Mouse (Mus musculus) embryonic facial prominence, embryonic 10.5 days (tissue): ENCODE measurements around the gene Krt82. TPM values are rescaled to one million over a fixed set of nuclear protein-coding genes. Genes with fewer than 3 reads are reported as not detected.
"Not testable (repeated sequence)": the region's sequence is repeated elsewhere in the genome, so short reads cannot be mapped to it uniquely, and the experiment has no call there.

Source experiments
- DNase-seq: peaks from one replicate; pipeline ENCODE4 v3.0.0-alpha.2; 2017; ENCODE audit warnings: low spot score
- H3K27ac ChIP-seq: fragments of 300-500 bp; sonication (generic); replicated peaks from 2 replicates; pipeline ENCODE4 v1.5.1; 2016; ENCODE audit warnings: mild to moderate bottlenecking
- H3K27me3 ChIP-seq: fragments of 300-500 bp; sonication (generic); replicated peaks from 2 replicates; pipeline ENCODE4 v1.6.1; 2016; ENCODE audit warnings: low read depth, mild to moderate bottlenecking; ENCODE audit not compliant: poor library complexity, severe bottlenecking
- H3K36me3 ChIP-seq: fragments of 300-500 bp; sonication (generic); replicated peaks from 2 replicates; pipeline ENCODE4 v1.6.1; 2016; ENCODE audit warnings: mild to moderate bottlenecking, moderate library complexity
- H3K4me1 ChIP-seq: fragments of 300-500 bp; sonication (generic); 2 replicates; pipeline ENCODE4 v1.6.1; 2016
- H3K4me3 ChIP-seq: fragments of 300-500 bp; sonication (generic); 2 replicates; pipeline ENCODE4 v1.5.1; 2016; ENCODE audit warnings: mild to moderate bottlenecking, moderate library complexity
- H3K9me3 ChIP-seq: fragments of 300-500 bp; sonication (generic); 2 replicates; pipeline ENCODE4 v1.6.1; 2016; ENCODE audit warnings: mild to moderate bottlenecking
- WGBS: fragments of 180-500 bp; shearing (Covaris S2); methylation state at CpG from one replicate; pipeline ENCODE4 v1.1.7; 2016; 5-methylcytosine and 5-hydroxymethylcytosine counted together
- polyA plus RNA-seq: library from polyadenylated mRNA; unstranded; fragments of >200 nt; fragmentation: Nextera tagmentation; extraction: Ambion mirVana; gene quantifications from 2 replicates; pipeline ENCODE4 v1.2.1, GENCODE M21; 2016

Gene Krt82
- polyA plus RNA-seq, 1 experiment from 2014 or later, result not detected

DNA sequence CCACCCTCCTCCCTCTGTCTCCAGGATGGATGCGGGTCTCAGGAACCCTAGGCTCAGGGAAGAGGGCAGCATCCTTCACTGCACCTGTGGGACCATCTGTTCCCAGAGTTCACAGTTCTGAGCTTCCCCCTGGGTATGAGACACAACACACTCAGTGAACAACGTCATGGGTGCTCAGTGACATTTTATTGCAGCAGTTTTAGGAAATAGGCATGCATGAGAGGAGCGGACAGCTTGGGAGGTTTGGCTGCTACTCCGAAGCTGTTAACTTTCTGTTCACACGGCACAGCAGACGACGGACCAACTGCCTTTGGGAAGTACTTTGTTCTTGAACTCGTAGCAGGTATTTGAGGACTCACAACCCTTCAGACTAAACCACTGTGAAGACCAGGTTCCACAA lies 1.7 kb upstream of the Krt82 start:
- Histone ChIP-seq H3K36me3 (no peaks in the 10 kb centered on the region), H3K4me1 (peaks cover 11% of the 10 kb centered on the region), H3K4me3 (no peak overlapping the region), H3K27me3 (peaks cover 52% of the 10 kb centered on the region), H3K27ac (no peak overlapping the region), H3K9me3 (no peaks in the 10 kb centered on the region)
- WGBS, result 84% methylated on average over 8 of the region's 8 CpGs
- DNase-seq, result no peak

DNA sequence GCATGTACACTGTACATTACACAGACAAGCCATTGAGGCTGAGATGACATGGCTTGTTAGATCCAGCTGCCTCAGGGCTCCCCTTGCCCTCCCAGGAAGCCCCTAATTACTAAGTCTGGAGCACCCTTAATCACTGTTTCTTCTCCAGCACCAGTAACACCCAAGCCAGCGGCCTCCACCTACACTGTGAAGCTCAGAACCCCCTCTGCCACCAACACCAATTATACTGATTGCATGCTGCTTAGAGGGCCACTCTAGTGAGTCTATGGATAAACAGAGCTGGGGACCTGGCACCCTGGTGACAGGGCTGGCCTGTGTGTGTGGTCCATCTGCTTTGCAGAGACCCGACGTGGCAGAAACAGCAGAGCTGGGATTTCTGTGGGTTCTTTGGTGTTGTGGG lies 6.0 kb downstream of the Krt82 start:
- Histone ChIP-seq H3K27ac (no peak overlapping the region), H3K27me3 (0 out of 2 replicates have a peak, but pooled peaks cover 3% of the 10 kb centered on the region), H3K9me3 (no peaks in the 10 kb centered on the region), H3K36me3 (no peaks in the 10 kb centered on the region), H3K4me1 (peaks cover 25% of the 10 kb centered on the region), H3K4me3 (no peak overlapping the region)
- no peak for DNase-seq
- WGBS, result 66% methylated on average over 3 of the region's 3 CpGs

DNA sequence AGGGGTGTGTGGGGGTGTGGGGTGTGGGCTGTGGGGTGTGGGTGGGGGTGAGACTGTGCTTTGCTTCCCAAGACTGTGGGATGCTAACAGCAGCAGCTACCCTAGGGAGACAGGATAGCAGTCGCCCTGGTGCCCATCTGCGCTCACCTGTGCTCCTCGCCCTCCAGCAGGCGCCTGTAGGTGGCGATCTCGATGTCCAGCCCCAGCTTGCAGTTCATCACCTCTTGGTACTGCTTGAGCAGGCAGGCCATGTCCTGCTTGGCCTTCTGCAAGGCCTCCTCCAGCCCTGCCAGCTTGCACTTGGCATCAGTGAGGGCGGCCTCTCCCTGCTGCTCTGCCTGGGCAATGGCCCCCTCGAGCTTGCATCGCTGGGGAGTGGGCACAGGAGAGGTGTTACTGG lies 7.9 kb downstream of the Krt82 start:
- no peaks in the 10 kb centered on the region for H3K9me3 ChIP-seq
- peak overlapping the region; percentile 26; the same call in 1 of the 2 replicates for H3K27ac ChIP-seq
- DNase-seq, result no peak
- 0 out of 2 replicates have a peak, but pooled peaks cover 3% of the 10 kb centered on the region for H3K27me3 ChIP-seq
- no peaks in the 10 kb centered on the region for H3K36me3 ChIP-seq
- 56% methylated on average over 9 of the region's 9 CpGs for WGBS
- H3K4me3 ChIP-seq, result no peak overlapping the region
- H3K4me1 ChIP-seq, result peaks cover 36% of the 10 kb centered on the region

DNA sequence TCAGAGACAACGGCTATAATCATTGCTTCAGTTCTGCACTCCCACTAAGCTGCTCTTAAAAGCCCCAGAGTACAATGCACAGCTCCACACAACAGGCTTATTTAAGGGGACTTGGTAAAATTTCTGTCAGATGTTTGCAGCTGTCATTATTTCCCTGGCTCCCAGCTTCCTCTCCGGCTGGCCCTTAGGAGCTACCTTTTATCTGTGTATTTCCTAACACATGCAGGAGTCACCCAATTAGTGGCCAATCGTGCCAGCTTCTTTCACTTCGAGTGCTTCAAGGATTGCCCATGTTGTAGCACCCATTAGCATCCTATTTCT lies 11.9 kb downstream of the Krt82 start:
- DNase-seq, result no peak
- peaks cover 42% of the 10 kb centered on the region for H3K4me1 ChIP-seq
- no peak overlapping the region for H3K4me3 ChIP-seq
- 0 out of 2 replicates have a peak, but pooled peaks cover 3% of the 10 kb centered on the region for H3K27me3 ChIP-seq
- no peaks in the 10 kb centered on the region for H3K9me3 ChIP-seq
- H3K36me3 ChIP-seq, result no peaks in the 10 kb centered on the region
- 76% methylated on average over 4 of the region's 4 CpGs for WGBS
- no peak overlapping the region for H3K27ac ChIP-seq

DNA sequence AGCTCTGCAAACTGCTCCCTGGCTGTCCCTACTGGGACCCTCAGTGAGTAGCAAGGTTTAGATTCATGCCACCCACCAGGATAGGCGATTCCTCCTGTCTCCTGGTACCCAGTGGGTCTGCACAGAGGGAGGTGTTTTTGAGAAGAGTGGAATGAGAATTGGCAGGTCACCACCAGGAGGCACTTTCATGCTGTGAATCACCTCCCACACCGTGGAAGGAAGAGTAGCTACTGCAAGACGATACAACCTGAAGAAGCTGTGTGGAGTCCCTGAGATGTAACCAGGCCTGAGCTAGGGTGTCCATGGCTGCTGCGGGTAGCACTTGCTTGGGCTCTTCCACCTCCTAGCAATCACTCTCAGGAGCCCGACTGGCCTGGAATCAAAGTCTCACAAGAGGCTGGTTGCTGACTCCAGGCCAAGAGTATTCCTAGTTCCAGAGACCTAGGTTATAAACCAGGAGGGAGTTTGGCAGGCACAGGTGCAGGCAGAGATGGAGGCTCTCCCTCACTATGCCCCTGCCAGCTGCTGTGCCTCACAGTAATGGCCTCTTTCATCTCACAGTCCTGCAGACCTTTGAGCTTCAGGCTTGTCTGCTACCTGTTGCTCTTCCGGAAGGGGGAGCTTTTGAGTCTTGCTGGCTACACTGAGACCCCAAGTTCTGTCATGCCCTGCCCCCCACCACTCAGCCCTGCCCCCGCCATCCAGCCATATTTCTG lies 12.4 kb downstream of the Krt82 start:
- Histone ChIP-seq H3K36me3 (no peaks in the 10 kb centered on the region), H3K4me3 (no peak overlapping the region), H3K27me3 (0 out of 2 replicates have a peak, but pooled peaks cover 3% of the 10 kb centered on the region), H3K9me3 (no peaks in the 10 kb centered on the region), H3K27ac (no peak overlapping the region), H3K4me1 (peaks cover 42% of the 10 kb centered on the region)
- 45% methylated on average over 7 of the region's 7 CpGs for WGBS
- DNase-seq, result no peak

DNA sequence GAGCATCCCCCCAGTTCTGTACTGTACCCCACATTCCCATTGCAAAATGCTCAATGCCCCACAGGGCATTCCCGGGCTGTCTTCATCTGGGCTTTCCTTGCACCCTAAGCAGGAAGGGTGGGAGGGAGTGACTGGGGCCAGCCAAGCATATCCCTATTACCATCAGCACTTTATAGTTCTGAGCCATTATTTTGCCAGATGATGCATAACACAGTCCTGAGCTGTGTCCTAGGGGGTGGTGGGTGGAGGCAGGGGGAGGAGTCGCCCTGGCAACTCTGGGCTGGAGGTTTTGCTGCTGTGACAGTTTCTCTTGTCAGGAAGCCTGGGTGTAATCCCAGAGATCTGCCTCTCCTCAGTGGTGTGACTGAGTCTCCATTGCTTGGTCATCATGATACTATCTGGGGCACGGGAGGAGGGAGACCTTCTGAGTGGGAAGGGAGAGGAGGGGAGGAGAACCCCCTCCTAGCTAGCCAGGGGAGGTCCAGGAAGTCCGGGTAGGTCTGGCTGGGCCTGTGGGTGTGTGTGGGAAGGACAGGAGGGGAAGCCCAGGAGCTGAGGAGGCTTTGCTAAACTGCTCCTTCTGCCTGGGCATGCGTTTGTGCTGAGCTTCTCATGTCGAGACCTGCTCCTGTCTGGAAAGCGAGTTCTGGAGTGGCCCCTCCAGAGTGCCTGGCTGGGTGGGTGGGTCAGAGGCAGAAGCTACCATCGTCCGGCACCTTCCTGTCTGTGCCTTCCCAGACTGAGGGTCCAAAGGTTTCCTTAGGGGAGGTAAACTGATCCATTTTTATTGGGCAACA lies 14.2 kb downstream of the Krt82 start:
- Histone ChIP-seq H3K9me3 (no peaks in the 10 kb centered on the region), H3K4me3 (no peak overlapping the region), H3K27ac (no peak overlapping the region; the same call in 1 of the 2 replicates), H3K27me3 (no peaks in the 10 kb centered on the region), H3K4me1 (peaks cover 28% of the 10 kb centered on the region), H3K36me3 (no peaks in the 10 kb centered on the region)
- no peak for DNase-seq
- WGBS, result 65% methylated on average over 9 of the region's 9 CpGs

DNA sequence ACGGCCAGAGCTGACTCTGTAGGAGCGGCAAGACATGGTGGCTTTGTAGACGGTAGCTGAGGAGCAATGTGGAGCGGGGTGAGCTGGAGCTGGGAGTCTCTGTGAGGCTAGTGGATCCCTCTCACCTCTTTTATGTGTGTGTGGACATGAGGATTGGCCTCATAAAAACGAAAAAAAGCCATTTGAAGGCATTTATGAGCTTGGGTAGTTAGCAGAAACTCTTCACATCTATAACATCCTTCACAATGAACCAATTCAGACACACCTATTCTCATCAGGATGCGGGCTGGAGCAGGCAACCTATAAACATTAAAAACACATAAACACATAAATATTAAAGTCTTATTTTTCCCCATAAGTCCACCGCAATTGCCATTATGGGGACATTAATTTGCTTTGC lies 17.7 kb downstream of the Krt82 start, which contains the start of gene Krt84:
TSS of gene Krt84 (minus strand) at position 101 of the 400 bp plus-strand sequence.
- no peaks in the 10 kb centered on the region for H3K36me3 ChIP-seq
- peaks cover 12% of the 10 kb centered on the region for H3K4me1 ChIP-seq
- no peak for DNase-seq
- no peaks in the 10 kb centered on the region for H3K27me3 ChIP-seq
- 88% methylated on average over 7 of the region's 7 CpGs for WGBS
- H3K27ac ChIP-seq, result no peak within 1 kb of the TSS
- H3K4me3 ChIP-seq, result no peak within 1 kb of the TSS
- H3K9me3 ChIP-seq, result no peaks in the 10 kb centered on the region

DNA sequence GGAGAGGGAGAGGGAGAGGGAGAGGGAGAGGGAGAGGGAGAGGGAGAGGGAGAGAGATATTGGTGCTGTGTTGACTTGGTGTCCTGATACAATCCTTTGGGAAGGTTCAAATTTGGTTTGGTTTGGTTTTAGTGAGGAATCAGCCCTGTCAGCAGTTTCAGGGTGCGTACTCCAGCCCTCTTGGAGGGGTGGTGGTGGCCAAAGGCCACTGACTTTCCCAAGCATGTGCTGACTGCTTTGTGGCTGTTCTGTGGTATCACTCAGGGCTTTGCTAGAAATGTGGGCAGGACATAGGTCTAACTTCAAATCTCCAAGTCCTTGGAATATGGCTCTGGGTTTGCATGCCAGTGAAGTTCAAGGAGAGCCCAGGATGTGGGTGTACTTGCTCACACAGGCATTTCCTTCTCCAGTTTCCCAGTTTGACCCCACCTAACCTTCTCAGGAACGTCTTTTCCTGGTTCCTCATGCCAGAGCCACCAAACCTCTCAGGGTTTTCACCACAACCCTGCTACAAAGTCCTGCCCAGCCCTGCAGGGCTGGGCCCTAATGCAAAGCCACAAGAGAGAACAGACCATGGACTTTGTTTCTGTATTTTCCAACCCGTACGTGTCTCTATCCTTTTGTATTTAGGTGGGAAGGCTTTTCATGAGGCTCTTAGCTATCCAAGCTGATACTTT lies 27.8 kb downstream of the Krt82 start:
- H3K4me3 ChIP-seq, result no peak overlapping the region
- 73% methylated on average over 4 of the region's 4 CpGs for WGBS
- no peak overlapping the region for H3K27ac ChIP-seq
- no peaks in the 10 kb centered on the region for H3K36me3 ChIP-seq
- no peak for DNase-seq
- peaks cover 5% of the 10 kb centered on the region; the same call in 1 of the 2 replicates for H3K4me1 ChIP-seq
- no peaks in the 10 kb centered on the region for H3K9me3 ChIP-seq
- peaks cover 7% of the 10 kb centered on the region; the same call in 1 of the 2 replicates for H3K27me3 ChIP-seq

DNA sequence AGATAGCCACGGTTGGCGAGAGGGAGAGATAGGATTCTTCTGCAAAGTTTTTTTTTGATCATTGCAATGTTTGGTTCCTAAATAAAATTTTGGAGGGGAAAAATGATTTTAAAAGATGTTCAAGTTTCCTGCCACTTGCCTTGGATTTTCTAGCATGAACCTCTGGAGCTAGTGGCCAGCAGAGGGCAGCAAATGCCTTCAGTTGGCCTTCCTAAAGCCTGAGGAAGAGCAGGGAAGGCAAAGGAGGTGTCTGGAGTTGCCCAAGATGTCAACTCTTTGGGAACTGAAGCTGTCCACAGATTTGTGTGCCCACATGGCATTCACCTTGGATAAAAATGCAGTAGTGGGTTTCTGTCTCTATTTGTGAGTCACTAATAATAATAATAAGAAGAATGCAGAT lies 30.7 kb downstream of the Krt82 start:
- Histone ChIP-seq H3K4me1 (no peaks in the 10 kb centered on the region), H3K4me3 (no peak overlapping the region), H3K27me3 (no peaks in the 10 kb centered on the region; the same call in 1 of the 2 replicates), H3K36me3 (no peaks in the 10 kb centered on the region), H3K9me3 (no peaks in the 10 kb centered on the region), H3K27ac (no peak overlapping the region)
- peak; percentile 79 for DNase-seq
- WGBS, result 18% methylated on average over 2 of the region's 2 CpGs

DNA sequence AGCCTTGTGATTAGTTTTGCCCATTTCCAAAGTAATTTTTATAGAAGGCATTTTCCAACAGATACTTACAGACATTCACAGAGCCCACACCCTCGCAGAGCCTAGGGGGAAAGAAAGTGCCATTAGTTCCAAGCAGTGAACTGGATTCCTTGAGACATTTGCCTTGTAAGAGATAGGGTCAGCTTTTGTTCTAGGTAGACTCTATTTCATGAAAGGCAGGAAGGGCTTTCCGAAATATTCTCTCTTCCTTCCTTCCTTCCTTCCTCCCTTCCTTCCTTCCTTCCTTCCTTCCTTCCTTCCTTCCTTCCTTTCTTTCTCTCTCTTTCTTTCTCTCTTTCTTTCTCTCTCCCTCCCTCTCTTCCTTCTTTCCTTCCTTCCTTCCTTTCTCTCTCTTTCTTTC lies 33.3 kb downstream of the Krt82 start, which contains the start of gene Gm49425:
TSS of gene Gm49425 (minus strand) at position 101 of the 400 bp plus-strand sequence.
- not testable (repeated sequence) for H3K4me3 ChIP-seq, H3K27ac ChIP-seq, H3K27me3 ChIP-seq, H3K4me1 ChIP-seq, DNase-seq, H3K9me3 ChIP-seq, H3K36me3 ChIP-seq
- 71% methylated on average over 2 of the region's 2 CpGs for WGBS

DNA sequence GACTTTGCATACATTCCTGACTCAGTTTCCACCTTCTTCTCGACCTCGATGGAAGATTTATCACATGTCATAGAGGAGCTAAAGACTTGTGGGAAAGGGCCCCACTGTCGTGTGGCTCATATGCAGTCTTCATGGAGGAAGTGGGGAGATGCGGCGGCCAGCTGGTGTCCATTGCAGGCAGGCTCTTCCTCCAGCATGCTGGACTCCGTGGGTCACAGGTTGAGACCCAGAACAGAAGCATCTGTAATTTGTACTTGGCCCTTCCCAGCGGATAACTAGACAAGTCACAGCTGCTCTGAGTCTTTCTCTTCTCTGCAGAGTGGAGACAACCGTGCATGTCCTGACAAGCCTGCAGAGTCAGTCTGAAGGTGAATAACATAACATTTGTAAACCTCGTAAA lies 42.2 kb downstream of the Krt82 start:
- Histone ChIP-seq H3K4me1 (peaks cover 17% of the 10 kb centered on the region), H3K27ac (no peak overlapping the region), H3K9me3 (no peaks in the 10 kb centered on the region), H3K36me3 (no peaks in the 10 kb centered on the region), H3K4me3 (no peak overlapping the region), H3K27me3 (no peaks in the 10 kb centered on the region)
- DNase-seq, result no peak
- 73% methylated on average over 9 of the region's 9 CpGs for WGBS

DNA sequence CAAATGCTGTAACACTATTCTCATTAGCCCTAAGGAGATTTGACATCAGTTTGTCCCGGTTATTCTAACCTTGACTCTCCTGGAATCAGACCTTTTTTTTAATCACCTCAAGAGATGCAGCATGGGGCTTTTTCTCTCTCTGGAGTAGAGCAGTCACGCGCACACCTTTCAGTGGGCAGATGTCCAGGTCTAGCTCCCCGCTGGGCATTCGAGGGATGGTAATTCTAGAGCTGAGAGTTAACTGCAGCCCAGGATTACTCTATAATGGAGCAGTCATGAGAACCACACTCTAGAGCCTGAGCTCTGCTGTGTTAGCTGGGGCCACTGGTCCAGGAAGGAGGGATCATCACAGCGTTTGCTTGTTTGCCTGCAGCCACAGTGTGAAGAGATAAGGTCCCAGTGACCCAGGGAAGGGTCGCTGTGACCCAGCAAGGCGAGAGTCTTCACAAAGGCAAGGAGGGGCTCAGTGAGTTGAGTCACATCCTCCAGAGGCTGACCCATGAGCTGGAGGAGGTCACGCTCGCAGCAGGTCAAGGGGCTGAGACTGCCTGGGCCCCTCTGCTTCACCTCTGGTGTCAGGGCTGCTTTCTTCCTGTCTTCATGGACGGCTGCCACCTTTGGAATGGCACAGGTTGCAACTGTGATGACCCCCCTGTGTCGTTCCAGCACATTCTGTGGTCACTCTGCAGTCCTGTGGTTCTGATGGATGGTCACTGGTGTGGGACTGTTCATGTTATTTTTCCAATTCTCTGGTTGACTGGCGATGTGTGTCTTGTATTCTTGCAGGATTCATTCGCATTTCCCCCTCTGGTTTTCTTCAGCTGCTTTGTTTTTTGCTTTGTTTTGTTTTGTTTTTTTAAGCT lies 43.3 kb downstream of the Krt82 start:
- no peaks in the 10 kb centered on the region for H3K36me3 ChIP-seq
- no peak for DNase-seq
- no peak overlapping the region for H3K4me3 ChIP-seq
- peaks cover 17% of the 10 kb centered on the region for H3K4me1 ChIP-seq
- 0 out of 2 replicates have a peak overlapping the region, but pooled peaks have one; percentile 7 for H3K27ac ChIP-seq
- 53% methylated on average over 14 of the region's 14 CpGs for WGBS
- no peaks in the 10 kb centered on the region for H3K9me3 ChIP-seq
- H3K27me3 ChIP-seq, result no peaks in the 10 kb centered on the region
